Mouse (Mus musculus) testis, postnatal 10 days (tissue): Measurements from ENCODE around the gene Kcnmb4.

Experiments used
- DNase-seq: peaks from one replicate; pipeline ENCODE4 v3.0.0; 2021; ENCODE audit warnings: low spot score

The Kcnmb4 gene

GRCm38 (mm10) chr10:116397973-116398372, 75.7 kb downstream of the Kcnmb4 start:
- DNase-seq: no peak

GRCm38 (mm10) chr10:116397573-116397972, 76.1 kb downstream of the Kcnmb4 start:
- peak; percentile 49 for DNase-seq

DNA sequence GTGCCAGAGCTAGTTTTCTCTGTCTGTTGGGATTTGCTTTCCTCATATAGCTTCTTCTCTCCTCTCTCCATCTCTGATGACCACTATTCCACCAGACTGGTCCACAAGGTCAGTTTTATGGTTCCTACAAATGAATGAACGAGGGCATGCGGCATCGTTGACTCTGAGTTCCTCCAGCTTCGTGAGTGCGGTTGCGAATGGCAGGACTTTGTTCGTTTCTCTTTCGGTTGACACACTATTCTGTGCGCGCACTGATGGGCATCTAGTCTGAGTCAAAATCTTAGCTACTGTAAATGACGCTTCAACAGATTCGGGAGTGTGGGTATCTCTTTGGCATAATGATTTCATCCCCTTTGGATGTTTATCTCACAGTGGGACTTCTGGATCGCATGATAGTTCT, 76.7 kb downstream of the Kcnmb4 start:
- no peak for DNase-seq

DNA sequence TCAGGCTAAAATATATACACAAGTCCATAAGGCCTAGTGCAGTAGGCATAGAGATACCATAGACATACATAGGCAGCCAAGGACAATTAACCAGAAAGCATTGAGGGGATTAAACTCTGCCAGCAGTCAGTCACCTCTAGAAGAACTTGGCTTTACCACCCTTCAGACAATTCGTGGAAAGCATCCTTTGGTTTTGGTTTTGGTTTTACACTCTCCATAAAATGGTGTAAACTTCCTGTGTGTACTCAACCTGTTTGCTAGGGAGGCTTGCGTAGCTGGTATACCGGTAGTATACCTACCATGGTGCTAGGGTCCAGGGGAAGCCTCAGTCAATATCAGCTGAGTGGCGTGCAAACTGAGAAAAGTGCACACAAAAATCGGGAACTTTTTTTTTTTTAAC, 77.4 kb downstream of the Kcnmb4 start:
- DNase-seq: no peak

DNA sequence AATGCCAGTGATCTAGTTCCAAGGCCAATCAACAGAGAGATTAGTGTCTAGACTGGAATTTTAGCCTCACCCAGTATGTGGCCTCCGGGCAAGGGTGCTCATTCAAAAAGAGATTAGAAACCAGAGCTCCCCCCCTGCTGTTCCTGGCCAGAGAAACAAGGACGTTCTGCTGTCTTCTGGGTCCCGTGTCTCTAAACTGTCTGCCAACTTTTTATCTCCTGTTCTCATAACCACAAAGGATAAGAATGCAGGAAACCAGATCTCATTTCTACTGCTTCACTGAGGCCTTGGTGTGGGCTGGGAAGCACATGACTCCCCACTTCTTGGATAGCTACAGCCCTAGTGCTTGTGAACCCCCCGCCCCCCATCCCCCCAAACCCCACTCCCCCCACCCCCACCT, 79.1 kb downstream of the Kcnmb4 start:
- no peak for DNase-seq

DNA sequence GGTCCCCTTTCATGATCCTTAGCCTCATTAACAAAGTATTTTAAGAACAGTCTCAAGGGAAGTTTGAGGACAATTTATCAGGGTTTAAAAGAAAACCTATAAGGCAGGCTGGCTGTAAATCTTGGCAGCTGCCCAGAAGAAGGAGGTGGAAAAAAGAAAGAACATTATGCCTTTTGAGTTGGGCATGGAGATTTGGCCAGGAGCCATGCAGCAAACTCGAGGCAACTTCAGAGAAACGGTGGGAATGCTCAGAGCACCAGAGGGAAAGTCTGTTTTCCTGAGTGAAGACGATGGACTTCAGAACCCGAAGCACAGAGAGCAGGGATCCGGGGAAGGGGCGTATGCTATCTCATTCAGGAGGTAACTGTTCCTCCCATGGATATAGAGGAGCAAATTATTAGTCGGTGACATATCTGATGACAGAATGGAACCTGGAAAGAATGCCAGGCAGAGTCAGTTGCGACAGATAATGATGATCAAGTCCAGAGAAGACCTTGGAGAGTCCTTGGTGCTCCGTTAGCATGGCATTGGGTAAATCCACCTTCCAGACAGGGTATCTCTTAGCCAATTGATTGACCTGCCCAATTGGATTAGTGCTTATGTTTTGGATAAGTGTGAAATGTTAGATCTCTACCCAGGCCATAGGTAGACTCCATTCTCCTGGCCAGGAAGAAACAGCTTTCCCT, 79.7 kb downstream of the Kcnmb4 start:
- DNase-seq: peak; percentile 69

DNA sequence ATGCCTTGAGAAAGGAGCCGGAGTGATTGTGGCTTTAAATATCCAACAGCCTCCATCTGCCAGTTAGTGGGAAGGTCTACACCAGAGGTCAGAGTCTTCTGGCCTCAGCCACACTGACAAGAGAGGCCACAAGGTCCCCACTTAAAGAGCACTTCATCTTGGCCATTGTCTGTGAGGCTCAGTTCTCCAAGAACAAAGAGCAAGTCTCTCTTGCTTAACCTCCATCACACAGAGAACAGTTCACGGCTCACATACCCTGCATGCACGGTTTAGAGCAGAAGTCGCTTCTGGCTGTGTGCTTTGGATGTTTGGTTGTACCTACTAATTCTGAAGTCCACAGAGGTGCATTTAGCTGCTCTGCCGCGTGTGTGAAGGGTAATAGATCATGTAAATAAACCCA, 84.8 kb downstream of the Kcnmb4 start:
- no peak for DNase-seq

DNA sequence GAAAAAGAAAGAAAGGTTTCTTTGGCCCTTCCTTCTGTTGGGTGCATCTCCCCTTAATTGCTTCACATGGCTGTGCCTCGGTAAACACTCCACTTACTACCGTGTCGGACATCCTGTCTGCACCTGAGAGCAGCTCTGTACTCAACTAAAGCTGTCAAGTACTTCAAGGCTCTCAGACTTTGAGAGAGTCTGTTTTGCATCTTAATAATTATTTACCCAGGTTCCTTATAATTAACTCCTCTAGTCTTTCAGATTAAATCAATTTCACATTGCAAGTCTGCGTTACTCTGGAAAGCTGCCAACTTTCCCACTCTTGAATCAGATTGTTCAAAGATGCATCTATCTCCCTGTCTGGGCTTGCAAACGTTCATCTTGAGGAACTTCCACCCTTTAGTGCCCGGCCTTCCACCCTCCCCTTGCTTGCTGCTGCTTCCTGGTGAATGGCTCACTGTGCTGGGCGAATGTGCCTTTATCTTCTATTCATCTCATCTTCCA, 87.2 kb downstream of the Kcnmb4 start:
- DNase-seq: no peak

DNA sequence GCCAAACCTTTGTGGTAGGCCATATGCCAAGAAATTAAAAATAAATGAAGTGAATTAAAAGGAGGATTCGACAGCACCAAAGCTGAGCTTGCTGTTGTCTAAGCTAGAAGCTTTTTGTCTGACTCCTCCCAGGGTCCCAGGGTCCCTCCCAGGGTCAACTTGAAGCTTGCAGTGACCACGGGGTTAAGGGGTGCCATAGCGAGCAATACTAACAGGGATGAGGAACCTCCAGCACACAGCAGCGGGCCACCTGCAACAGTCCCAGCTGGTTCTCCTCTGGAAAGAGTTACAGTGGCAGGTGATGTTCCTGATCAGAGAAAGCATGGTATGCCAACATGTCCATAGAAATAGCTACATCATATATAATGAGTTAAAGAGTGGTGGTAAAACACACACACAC, 89.3 kb downstream of the Kcnmb4 start:
- DNase-seq: no peak

DNA sequence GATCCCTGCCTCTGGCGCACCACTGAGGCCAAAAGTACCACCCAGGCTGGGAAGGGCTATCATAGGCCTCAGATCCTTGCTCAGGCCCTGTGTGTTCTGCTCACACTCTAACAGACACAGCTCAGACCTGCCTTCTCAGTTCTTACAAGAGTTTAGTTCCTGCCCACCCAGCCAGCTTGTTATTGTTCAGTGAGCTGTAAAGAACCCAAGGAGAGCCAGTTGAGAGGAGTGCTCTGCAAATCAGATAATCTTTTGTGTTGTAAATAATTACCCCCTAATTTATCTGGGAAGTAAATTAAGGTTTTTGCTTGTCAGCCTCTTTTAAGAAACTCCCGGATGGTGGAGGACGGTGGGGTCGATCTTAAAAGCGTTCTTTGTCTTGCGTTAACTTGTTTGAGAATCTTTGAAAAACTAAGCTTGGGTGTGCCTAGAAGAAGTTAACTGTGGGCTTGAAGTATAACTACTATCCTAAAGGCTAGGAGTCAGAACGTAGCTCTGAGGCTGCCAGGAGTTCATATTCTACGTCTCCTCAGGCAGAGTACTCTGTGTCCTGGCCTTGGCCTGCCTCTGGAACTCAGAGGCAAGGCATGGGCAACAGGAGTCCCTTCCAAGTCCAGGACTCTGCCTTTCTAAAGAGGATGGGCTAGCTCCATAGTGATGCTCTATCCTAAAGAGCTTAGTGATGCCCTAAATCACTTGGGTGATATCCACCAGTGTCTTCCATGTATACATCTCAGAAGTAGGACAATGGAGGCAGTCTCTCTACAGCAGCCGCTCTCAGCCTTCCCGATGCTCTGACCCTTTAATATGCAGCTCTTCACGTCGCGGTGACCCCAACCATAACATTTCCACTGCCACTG, 90.6 kb downstream of the Kcnmb4 start:
- DNase-seq: no peak

- DNase-seq: no peak
Measured at GRCm38 (mm10) chr10:116376853-116377252, 96.8 kb downstream of the Kcnmb4 start.

DNA sequence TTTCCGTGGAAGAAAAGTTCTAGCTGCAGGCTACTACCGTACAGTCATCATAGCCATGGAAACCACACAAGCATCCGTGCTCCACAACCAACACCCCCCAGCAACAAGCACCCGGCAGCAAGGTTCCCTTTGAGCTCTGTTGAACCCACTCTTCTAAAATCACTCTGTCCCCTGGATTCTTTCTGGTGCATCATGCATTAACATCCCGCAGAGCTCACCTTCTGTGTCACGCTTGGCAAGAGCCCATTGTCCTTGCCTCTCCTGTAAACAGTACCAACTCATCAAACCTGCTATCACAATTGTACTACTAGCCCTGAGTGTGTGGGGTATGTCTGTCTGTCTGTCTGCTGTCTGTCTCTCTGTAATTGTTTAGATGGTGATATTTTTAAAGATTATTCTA, 99.6 kb downstream of the Kcnmb4 start:
- no peak for DNase-seq

DNA sequence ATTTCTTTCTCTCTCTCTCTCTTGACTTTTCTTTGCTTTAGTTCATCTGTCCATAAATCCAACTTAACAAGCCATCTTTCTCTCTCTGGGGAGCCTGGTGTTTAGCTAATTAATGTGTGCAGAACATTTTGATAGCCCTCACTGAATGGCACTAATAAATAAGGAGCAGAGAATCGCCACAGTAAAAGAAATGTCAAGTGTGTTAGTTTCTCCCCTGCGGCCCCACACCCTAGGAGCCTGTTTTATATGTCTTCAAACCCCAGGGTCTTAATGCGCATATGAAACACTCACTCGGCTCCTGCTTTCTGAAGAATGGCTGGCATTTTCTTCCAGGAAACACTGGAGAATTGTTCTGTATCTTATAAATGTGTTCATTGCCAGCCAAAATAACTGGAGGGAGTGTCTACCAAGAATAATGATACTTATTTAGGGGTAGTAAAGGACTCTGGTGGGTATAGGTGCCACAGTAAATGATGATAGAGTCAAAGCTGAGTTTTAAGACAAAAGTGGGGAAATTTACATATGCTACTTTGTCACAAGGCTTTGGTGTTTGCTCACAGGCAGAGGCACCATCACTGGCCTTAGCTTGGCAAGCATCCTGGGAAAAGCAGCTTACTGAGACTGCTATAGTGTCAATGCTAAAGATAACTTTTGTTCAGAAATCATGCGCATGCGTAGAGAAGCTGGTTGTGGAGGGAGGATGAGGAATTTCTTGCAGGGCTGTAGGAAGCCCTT, 102.5 kb downstream of the Kcnmb4 start:
- DNase-seq: no peak
